Mouse (Mus musculus) liver, embryonic 13.5 days (tissue): ENCODE results near the gene Krt88. TPM values are rescaled to one million over a fixed set of nuclear protein-coding genes. Genes with fewer than 3 reads are reported as not detected.

ENCODE experiments used
- ATAC-seq: fragments of 200-750 bp; cut with Nextera tagmentation; 2 replicates; pipeline ENCODE4 v1.8.0; 2017; ENCODE audit warnings: low read depth, mild to moderate bottlenecking, moderate number of reproducible peaks, moderate library complexity
- DNase-seq: peaks from one replicate; pipeline ENCODE4 v3.0.0; 2022
- H3K27ac ChIP-seq: fragments of 300-500 bp; sonication (generic); 2 replicates; pipeline ENCODE4 v1.5.1; 2015; ENCODE audit warnings: moderate library complexity, mild to moderate bottlenecking, inconsistent platforms
- H3K27me3 ChIP-seq: fragments of 300-500 bp; sonication (generic); 2 replicates; pipeline ENCODE4 v1.6.1; 2015; ENCODE audit warnings: mild to moderate bottlenecking, inconsistent platforms
- H3K36me3 ChIP-seq: fragments of 300-500 bp; sonication (generic); 2 replicates; pipeline ENCODE4 v1.6.1; 2015; ENCODE audit warnings: mild to moderate bottlenecking, inconsistent platforms
- H3K4me1 ChIP-seq: fragments of 300-500 bp; sonication (generic); replicated peaks from 2 replicates; pipeline ENCODE4 v1.6.1; 2015; ENCODE audit warnings: inconsistent platforms
- H3K4me2 ChIP-seq: fragments of 300-500 bp; sonication (generic); 2 replicates; pipeline ENCODE4 v1.6.1; 2015; ENCODE audit warnings: inconsistent platforms, mild to moderate bottlenecking, moderate library complexity
- H3K4me3 ChIP-seq: fragments of 300-500 bp; sonication (generic); replicated peaks from 2 replicates; pipeline ENCODE4 v1.5.1; 2015; ENCODE audit warnings: mild to moderate bottlenecking, inconsistent platforms
- H3K9ac ChIP-seq: fragments of 300-500 bp; sonication (generic); 2 replicates; pipeline ENCODE4 v1.6.1; 2015; ENCODE audit warnings: mild to moderate bottlenecking, inconsistent platforms
- H3K9me3 ChIP-seq: fragments of 300-500 bp; sonication (generic); replicated peaks from 2 replicates; pipeline ENCODE4 v1.6.1; 2016; ENCODE audit warnings: inconsistent platforms
- WGBS: fragments of 180-500 bp; shearing (Covaris S2); methylation state at CpG from one replicate; pipeline ENCODE4 v1.1.7; 2015; ENCODE audit not compliant: insufficient replicate concordance; 5-methylcytosine and 5-hydroxymethylcytosine counted together
- polyA plus RNA-seq: library from polyadenylated mRNA; unstranded; fragments of >200 nt; fragmentation: Nextera tagmentation; extraction: Ambion mirVana; gene quantifications from 2 replicates; pipeline ENCODE4 v1.2.1, GENCODE M21; 2015

Krt88 gene
- polyA plus RNA-seq, 1 experiment from 2014 or later: not detected

GRCm38 (mm10) chr15:101440837-101441236 is 6.7 kb upstream of the Krt88 start:
- Histone ChIP-seq H3K27ac (no peak overlapping the region), H3K27me3 (peaks cover 34% of the 10 kb centered on the region), H3K4me2 (no peak overlapping the region), H3K4me3 (no peak overlapping the region), H3K36me3 (no peaks in the 10 kb centered on the region), H3K4me1 (no peaks in the 10 kb centered on the region), H3K9me3 (no peaks in the 10 kb centered on the region), H3K9ac (no peak overlapping the region)
- DNase-seq (no peak), ATAC-seq (no peak)
- 62% methylated on average over 4 of the region's 4 CpGs for WGBS

- no peaks in the 10 kb centered on the region for H3K9me3 ChIP-seq
- no peak overlapping the region for H3K4me3 ChIP-seq
- ATAC-seq: no peak
- no peaks in the 10 kb centered on the region for H3K36me3 ChIP-seq
- no peaks in the 10 kb centered on the region for H3K27me3 ChIP-seq
- H3K4me1 ChIP-seq: no peaks in the 10 kb centered on the region
- H3K4me2 ChIP-seq: no peak overlapping the region
- 59% methylated on average over 11 of the region's 11 CpGs for WGBS
- no peak overlapping the region for H3K27ac ChIP-seq
- H3K9ac ChIP-seq: no peak overlapping the region
- DNase-seq: no peak
Measured at GRCm38 (mm10) chr15:101446572-101446971, 972 bp upstream of the Krt88 start.

DNA sequence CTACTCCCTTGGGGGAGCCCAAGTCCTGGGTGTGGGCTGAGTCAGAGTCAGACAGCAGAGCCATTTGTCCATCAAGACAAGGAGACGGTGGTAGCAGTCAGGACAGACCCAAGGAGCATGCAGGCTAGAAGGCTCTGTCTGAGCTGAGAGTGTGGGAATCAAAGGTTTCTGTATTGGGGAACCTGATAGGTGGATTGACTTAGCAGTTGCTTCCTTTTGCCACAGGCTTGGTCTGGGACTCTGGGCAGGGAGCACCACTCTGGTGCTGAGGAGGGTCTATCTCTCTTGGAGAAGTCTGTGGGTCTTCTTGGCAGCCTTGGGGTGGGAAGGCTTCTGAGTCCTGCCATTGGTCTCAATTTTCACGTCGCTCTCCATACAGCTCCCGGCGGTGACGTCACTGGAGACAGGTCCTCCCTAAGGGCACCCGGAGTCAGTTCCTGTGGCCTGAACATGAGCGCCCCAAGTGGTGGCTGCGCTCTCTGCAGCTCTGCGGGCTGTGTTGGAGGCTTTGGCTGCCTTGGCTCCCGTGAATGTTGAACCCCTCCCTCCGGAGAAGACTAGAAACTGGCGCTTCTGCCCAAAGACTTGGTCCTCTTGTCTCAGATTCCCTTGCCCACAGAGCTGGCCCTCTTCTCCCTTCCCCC is 5.7 kb downstream of the Krt88 start:
- H3K27ac ChIP-seq: no peak overlapping the region
- DNase-seq (peak; percentile 34), ATAC-seq (0 out of 2 replicates have a peak, but pooled peaks have one; percentile 23)
- no peak overlapping the region for H3K9ac ChIP-seq
- no peaks in the 10 kb centered on the region for H3K27me3 ChIP-seq
- H3K36me3 ChIP-seq: no peaks in the 10 kb centered on the region
- no peak overlapping the region for H3K4me3 ChIP-seq
- no peak overlapping the region for H3K4me2 ChIP-seq
- H3K9me3 ChIP-seq: peaks cover 8% of the 10 kb centered on the region; the same call in 1 of the 2 replicates
- WGBS: 5% methylated on average over 13 of the region's 13 CpGs
- no peaks in the 10 kb centered on the region for H3K4me1 ChIP-seq

GRCm38 (mm10) chr15:101454774-101455173 is 7.2 kb downstream of the Krt88 start:
- Histone ChIP-seq H3K9ac (no peak overlapping the region), H3K9me3 (peaks cover 8% of the 10 kb centered on the region; the same call in 1 of the 2 replicates), H3K36me3 (no peaks in the 10 kb centered on the region), H3K27ac (no peak overlapping the region), H3K4me3 (no peak overlapping the region), H3K27me3 (no peaks in the 10 kb centered on the region), H3K4me2 (no peak overlapping the region), H3K4me1 (no peaks in the 10 kb centered on the region)
- DNase-seq (no peak), ATAC-seq (no peak)
- WGBS: 60% methylated on average over 8 of the region's 8 CpGs

GRCm38 (mm10) chr15:101455292-101455691 is 7.7 kb downstream of the Krt88 start:
- no peak overlapping the region for H3K4me2 ChIP-seq
- H3K9ac ChIP-seq: no peak overlapping the region
- no peak for ATAC-seq
- H3K27me3 ChIP-seq: no peaks in the 10 kb centered on the region
- 60% methylated on average over 2 of the region's 2 CpGs for WGBS
- H3K27ac ChIP-seq: no peak overlapping the region
- H3K4me3 ChIP-seq: no peak overlapping the region
- peaks cover 8% of the 10 kb centered on the region; the same call in 1 of the 2 replicates for H3K9me3 ChIP-seq
- DNase-seq: no peak
- H3K36me3 ChIP-seq: no peaks in the 10 kb centered on the region
- no peaks in the 10 kb centered on the region for H3K4me1 ChIP-seq

DNA sequence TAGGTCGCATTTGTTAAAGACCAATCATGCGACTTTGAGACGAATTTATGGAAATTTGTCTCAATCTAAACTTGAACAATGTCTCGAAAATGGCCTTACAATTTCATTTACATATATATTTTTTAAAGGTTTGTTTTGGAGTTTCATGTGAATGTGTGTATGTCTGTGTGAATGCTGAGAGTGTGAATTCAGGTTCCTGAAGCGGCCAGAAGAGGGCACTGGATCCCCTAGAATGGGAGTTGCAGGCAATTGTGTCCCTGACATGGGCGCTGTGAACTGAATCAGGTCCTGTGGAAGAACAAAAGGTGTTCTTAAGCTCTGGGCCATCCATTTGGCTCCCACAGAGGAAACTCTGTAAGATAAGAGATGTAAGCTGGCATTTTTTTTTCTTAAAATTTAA is 8.3 kb downstream of the Krt88 start:
- no peak overlapping the region for H3K4me3 ChIP-seq
- H3K4me1 ChIP-seq: no peaks in the 10 kb centered on the region
- peaks cover 8% of the 10 kb centered on the region; the same call in 1 of the 2 replicates for H3K9me3 ChIP-seq
- H3K36me3 ChIP-seq: no peaks in the 10 kb centered on the region
- DNase-seq (no peak), ATAC-seq (no peak)
- H3K27ac ChIP-seq: no peak overlapping the region
- no peaks in the 10 kb centered on the region for H3K27me3 ChIP-seq
- no peak overlapping the region for H3K4me2 ChIP-seq
- H3K9ac ChIP-seq: no peak overlapping the region
- 73% methylated on average over 6 of the region's 6 CpGs for WGBS

DNA sequence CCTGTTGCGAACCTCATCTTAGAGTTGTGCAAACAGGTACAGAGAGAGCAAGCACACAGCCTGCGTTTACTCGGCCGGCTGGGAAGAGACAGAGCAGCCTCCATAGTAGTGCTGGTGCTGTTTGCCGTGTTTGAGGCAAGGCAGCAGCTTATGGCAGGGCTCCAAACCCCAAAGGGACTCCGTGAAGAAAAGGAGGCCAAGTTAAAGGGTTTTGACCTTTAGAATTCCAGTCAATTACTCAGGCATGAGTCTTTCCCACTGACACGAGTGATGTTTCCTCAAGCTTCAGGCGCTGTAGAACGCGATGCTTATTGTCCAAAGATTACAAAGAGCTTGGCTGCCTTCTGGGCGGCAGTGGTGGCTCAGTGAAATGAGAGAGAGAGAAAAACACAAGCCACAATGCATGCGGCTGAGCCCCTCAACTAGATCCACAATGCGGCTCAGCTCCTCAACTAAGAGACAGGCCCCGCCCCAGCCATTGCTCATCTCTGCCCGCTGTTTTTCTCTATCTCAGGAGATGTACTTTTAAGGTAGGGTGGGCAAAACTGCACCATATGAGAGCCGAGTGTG is 10.9 kb downstream of the Krt88 start:
- Histone ChIP-seq H3K4me3 (no peak overlapping the region), H3K9ac (no peak overlapping the region), H3K9me3 (peaks cover 8% of the 10 kb centered on the region; the same call in 1 of the 2 replicates), H3K36me3 (no peaks in the 10 kb centered on the region), H3K27me3 (no peaks in the 10 kb centered on the region), H3K27ac (no peak overlapping the region), H3K4me2 (no peak overlapping the region), H3K4me1 (no peaks in the 10 kb centered on the region)
- WGBS: 63% methylated on average over 16 of the region's 16 CpGs
- ATAC-seq (no peak), DNase-seq (no peak)

DNA sequence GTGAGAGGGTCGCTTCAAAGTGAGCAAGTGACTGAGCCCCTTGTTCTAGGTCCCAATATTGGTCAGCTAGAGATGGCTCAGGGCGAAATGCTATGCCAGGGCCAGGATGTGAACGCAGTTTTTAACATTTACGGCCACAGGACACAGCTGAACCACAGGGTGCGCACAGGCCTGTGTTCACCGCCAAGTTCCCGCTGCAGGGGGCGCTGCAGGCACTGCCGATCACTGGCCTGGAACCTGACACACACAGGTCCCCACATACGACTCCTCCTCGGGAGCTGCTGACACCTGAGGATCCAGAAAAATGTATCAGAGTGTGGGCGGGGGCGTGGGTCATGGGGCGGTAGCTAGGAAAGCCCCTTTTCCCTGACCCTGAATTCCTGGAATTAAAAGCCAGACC is 11.7 kb downstream of the Krt88 start:
- Histone ChIP-seq H3K27me3 (no peaks in the 10 kb centered on the region), H3K4me3 (no peak overlapping the region), H3K9me3 (peaks cover 8% of the 10 kb centered on the region; the same call in 1 of the 2 replicates), H3K27ac (no peak overlapping the region), H3K36me3 (no peaks in the 10 kb centered on the region), H3K4me1 (no peaks in the 10 kb centered on the region), H3K4me2 (no peak overlapping the region), H3K9ac (no peak overlapping the region)
- no peak for DNase-seq
- no peak for ATAC-seq
- 65% methylated on average over 14 of the region's 14 CpGs for WGBS

DNA sequence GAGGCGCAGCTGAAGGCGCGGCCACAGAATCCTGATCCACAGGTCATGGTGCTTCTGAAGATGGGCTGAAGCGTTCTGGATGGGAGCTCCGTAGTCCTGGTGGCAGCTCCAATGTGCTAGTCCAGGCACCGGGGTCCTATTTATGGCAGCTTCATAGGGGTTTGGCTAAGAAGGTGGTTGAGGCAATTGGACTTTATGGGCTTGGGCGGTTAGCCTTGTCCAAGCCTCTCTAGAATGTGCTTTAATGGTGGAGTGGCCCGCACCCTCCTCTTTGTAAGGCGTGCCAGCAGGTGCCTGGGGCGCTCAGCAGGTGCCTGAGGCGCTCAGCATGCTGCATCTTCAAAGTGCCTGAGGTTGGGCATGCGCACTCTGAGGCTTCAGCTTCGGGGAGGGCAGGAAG is 16.1 kb downstream of the Krt88 start, which contains the start of gene Krt81:
TSS of gene Krt81 (minus strand) at position 101 of the 400 bp plus-strand sequence.
- H3K4me2 ChIP-seq: no peak within 1 kb of the TSS
- no peak for ATAC-seq
- H3K36me3 ChIP-seq: no peaks in the 10 kb centered on the region
- DNase-seq: no peak
- H3K27me3 ChIP-seq: no peaks in the 10 kb centered on the region
- no peaks in the 10 kb centered on the region for H3K9me3 ChIP-seq
- H3K4me3 ChIP-seq: no peak within 1 kb of the TSS
- 69% methylated on average over 13 of the region's 13 CpGs for WGBS
- no peaks in the 10 kb centered on the region for H3K4me1 ChIP-seq
- no peak within 1 kb of the TSS for H3K9ac ChIP-seq
- no peak within 1 kb of the TSS for H3K27ac ChIP-seq

DNA sequence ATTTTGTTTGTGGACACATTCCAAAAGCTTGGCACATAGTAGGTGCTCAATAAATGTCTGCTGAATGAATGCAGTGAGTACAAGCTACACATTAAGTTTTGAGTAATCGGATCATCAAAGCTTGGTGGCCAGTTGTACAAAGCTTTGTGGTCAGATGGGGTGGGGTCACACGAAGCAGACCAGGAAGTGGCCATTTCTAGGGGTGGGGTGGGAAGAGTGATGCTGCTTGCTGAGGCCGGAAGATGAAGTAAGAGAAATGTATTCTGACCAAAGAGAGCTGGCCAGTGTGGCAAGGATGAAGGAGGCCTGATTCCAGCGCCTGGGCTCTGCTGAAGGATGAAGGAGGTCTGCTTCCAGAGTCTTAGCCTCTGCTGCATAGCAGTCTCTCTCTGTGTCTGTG is 21.5 kb downstream of the Krt88 start:
- Histone ChIP-seq H3K27me3 (no peaks in the 10 kb centered on the region), H3K9me3 (no peaks in the 10 kb centered on the region), H3K4me3 (no peak overlapping the region), H3K4me1 (no peaks in the 10 kb centered on the region), H3K4me2 (no peak overlapping the region), H3K36me3 (no peaks in the 10 kb centered on the region), H3K27ac (no peak overlapping the region), H3K9ac (no peak overlapping the region)
- WGBS: 37% methylated on average over 4 of the region's 4 CpGs
- DNase-seq (no peak), ATAC-seq (no peak)

GRCm38 (mm10) chr15:101472952-101473528 is 25.5 kb downstream of the Krt88 start, which contains the start of gene Krt86:
Gene Krt86 (plus strand): TSS chr15:101473478.
- no peak for DNase-seq
- no peak for ATAC-seq
- WGBS: 18% methylated on average over 10 of the region's 10 CpGs

More at GRCm38 (mm10) chr15:101472952-101473528, 25.5 kb downstream of the Krt88 start, which contains the start of gene Krt86:
- Histone ChIP-seq H3K27me3 (no peaks in the 10 kb centered on the region; the same call in 1 of the 2 replicates), H3K4me3 (no peak within 1 kb of the TSS), H3K4me1 (no peaks in the 10 kb centered on the region), H3K9me3 (no peaks in the 10 kb centered on the region), H3K4me2 (no peak within 1 kb of the TSS), H3K27ac (no peak within 1 kb of the TSS), H3K9ac (no peak within 1 kb of the TSS), H3K36me3 (no peaks in the 10 kb centered on the region)
